In the genomic region with DNA sequence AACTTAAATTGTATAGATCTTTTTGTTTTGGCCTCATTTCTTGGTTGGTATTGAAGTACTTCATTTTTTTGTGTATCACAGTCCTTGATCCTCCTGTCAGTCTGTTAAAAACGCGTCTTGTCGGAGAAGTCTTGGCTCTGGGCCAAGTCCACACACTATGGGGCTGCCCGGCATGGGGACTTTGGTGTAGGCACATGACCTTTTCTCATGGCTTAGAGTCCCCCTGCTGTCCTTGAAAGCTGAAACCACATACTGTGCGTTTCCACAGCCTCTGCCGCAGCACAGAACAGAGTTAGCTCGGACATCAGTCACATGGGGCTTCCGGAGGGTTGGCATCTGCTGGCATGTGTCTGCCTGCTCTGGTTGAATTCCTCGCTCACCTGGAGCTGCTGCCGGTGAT, we compare ENCODE assay signal across 8 mouse cellular contexts. TPM values are rescaled to one million over a fixed set of nuclear protein-coding genes. Genes with fewer than 3 reads are reported as not detected.
DNase-seq lines count a peak whose midpoint lies in the region; ATAC-seq and TF ChIP-seq lines count a peak whose summit lies in the region.

No protein-coding gene starts in this region.

- no peak for TF ChIP-seq EP300 in stomach, postnatal 0 days (optimal IDR thresholded peaks at IDR 0.05)

- H3K9ac ChIP-seq in stomach, embryonic 14.5 days (replicated peaks; ENCODE audit: low read depth, low read length): no peak overlapping the region
- H3K9ac ChIP-seq in stomach, postnatal 0 days (ENCODE audit: low read length): no peak overlapping the region
- H3K9ac ChIP-seq in hindbrain, embryonic 13.5 days: no peak overlapping the region

- TF ChIP-seq POLR2A in olfactory bulb, adult 2 months (IDR thresholded peaks at IDR 0.05; ENCODE audit: insufficient read depth, low read depth, low read length): no peak

- no peak overlapping the region for H3K4me2 ChIP-seq in stomach, embryonic 14.5 days (replicated peaks; ENCODE audit: low read depth, low read length)
- no peak overlapping the region for H3K4me2 ChIP-seq in stomach, postnatal 0 days (replicated peaks; ENCODE audit: low read depth)
- H3K4me2 ChIP-seq in hindbrain, embryonic 13.5 days: no peak overlapping the region

- 0 out of 2 replicates have a peak, but pooled peaks cover 2% of the 10 kb centered on the region for H3K4me1 ChIP-seq in stomach, embryonic 14.5 days (ENCODE audit: control insufficient read depth, insufficient read depth, low read length)
- H3K4me1 ChIP-seq in stomach, postnatal 0 days (replicated peaks; ENCODE audit: control insufficient read depth, insufficient read depth): peaks cover 2% of the 10 kb centered on the region; the same call in 1 of the 2 replicates
- H3K4me1 ChIP-seq in hindbrain, embryonic 13.5 days (replicated peaks): peaks cover 17% of the 10 kb centered on the region
- H3K4me1 ChIP-seq in olfactory bulb, adult 2 months (ENCODE audit: control insufficient read depth, insufficient read depth, low read length): peaks cover 31% of the 10 kb centered on the region

- H3K9me3 ChIP-seq in stomach, embryonic 14.5 days (ENCODE audit: control insufficient read depth, low read depth, low read length): no peaks in the 10 kb centered on the region
- no peaks in the 10 kb centered on the region for H3K9me3 ChIP-seq in stomach, postnatal 0 days (ENCODE audit: control insufficient read depth, low read length)
- H3K9me3 ChIP-seq in hindbrain, embryonic 13.5 days: no peaks in the 10 kb centered on the region

- peak; percentile 33 for DNase-seq in cerebellum, adult 11 months
- DNase-seq in stomach, postnatal 0 days (ENCODE audit: low spot score): no peak
- no peak for DNase-seq in urinary bladder, adult 18-20 months (ENCODE audit: low spot score in 2 of 2)
- DNase-seq in right cerebral cortex, postnatal 36 days (ENCODE audit: low spot score in 2 of 2): no peak

- TF ChIP-seq CTCF in stomach, postnatal 0 days (IDR thresholded peaks at IDR 0.05; ENCODE audit: low read depth): no peak
- no peak for TF ChIP-seq CTCF in olfactory bulb, adult 2 months (IDR thresholded peaks at IDR 0.05; ENCODE audit: insufficient read depth, low read depth, low read length)

- ATAC-seq in cerebellum, adult (ENCODE audit: insufficient number of reproducible peaks, low FRiP score, low TSS enrichment): no peak
- ATAC-seq in stomach, embryonic 14.5 days (ENCODE audit: insufficient number of reproducible peaks, insufficient read depth, low FRiP score, low read depth): peak; percentile 57; the same call in 1 of the 2 replicates
- ATAC-seq in stomach, postnatal 0 days (ENCODE audit: low FRiP score, low TSS enrichment): no peak
- ATAC-seq in hindbrain, embryonic 13.5 days (ENCODE audit: low FRiP score): peak; percentile 72; the same call in 1 of the 2 replicates

- H3K27me3 ChIP-seq in stomach, embryonic 14.5 days (ENCODE audit: control insufficient read depth, insufficient read depth, low read length): no peaks in the 10 kb centered on the region
- H3K27me3 ChIP-seq in stomach, postnatal 0 days (ENCODE audit: control insufficient read depth, insufficient read depth, low read length): no peaks in the 10 kb centered on the region
- no peaks in the 10 kb centered on the region for H3K27me3 ChIP-seq in hindbrain, embryonic 13.5 days

- no peak overlapping the region for H3K4me3 ChIP-seq in stomach, embryonic 14.5 days (ENCODE audit: low read depth, low read length)
- no peak overlapping the region for H3K4me3 ChIP-seq in stomach, postnatal 0 days (ENCODE audit: low read depth, low read length)
- H3K4me3 ChIP-seq in hindbrain, embryonic 13.5 days: no peak overlapping the region
- no peak overlapping the region for H3K4me3 ChIP-seq in olfactory bulb, adult 2 months (ENCODE audit: insufficient read depth, low read depth, low read length)

- H3K36me3 ChIP-seq in stomach, embryonic 14.5 days (ENCODE audit: control insufficient read depth, insufficient read depth, low read length): peaks cover 12% of the 10 kb centered on the region; the same call in 1 of the 2 replicates
- no peaks in the 10 kb centered on the region for H3K36me3 ChIP-seq in stomach, postnatal 0 days (ENCODE audit: control insufficient read depth, insufficient read depth, low read length)
- peaks cover 24% of the 10 kb centered on the region; the same call in 1 of the 2 replicates for H3K36me3 ChIP-seq in hindbrain, embryonic 13.5 days

- H3K27ac ChIP-seq in stomach, embryonic 14.5 days (ENCODE audit: low read length): no peak overlapping the region
- H3K27ac ChIP-seq in stomach, postnatal 0 days (replicated peaks): no peak overlapping the region
- no peak overlapping the region for H3K27ac ChIP-seq in hindbrain, embryonic 13.5 days
- 0 out of 2 replicates have a peak overlapping the region, but pooled peaks have one; percentile 18 for H3K27ac ChIP-seq in olfactory bulb, adult 2 months (ENCODE audit: insufficient read depth, low read depth, low read length)

- 42% methylated on average over 10 of the region's 10 CpGs for WGBS in stomach, embryonic 14.5 days
- 43% methylated on average over 10 of the region's 10 CpGs for WGBS in stomach, postnatal 0 days
- 25% methylated on average over 10 of the region's 10 CpGs for WGBS in hindbrain, embryonic 13.5 days
- 29% methylated on average over 10 of the region's 10 CpGs for WGBS in olfactory bulb, adult 2 months

RNA-seq across cellular contexts. Expression of gene Mok, which starts 36.5 kb away (rescaled TPM):
- polyA plus RNA-seq in stomach, embryonic 14.5 days (2014; fragmentation: Nextera tagmentation; extraction: Ambion mirVana): 5.2 and 5.4 TPM in 2 replicates
- 0.95 and 0.97 TPM in 2 replicates for polyA plus RNA-seq in stomach, postnatal 0 days (2015; fragmentation: Nextera tagmentation; extraction: Ambion mirVana)
- polyA plus RNA-seq in hindbrain, embryonic 13.5 days (2015; fragmentation: Nextera tagmentation; extraction: Ambion mirVana): 12.5 and 13.4 TPM in 2 replicates
- not detected in 2 replicates for polyA plus RNA-seq in olfactory bulb, adult 2 months (2012; ENCODE audit: insufficient read depth, insufficient read length, low replicate concordance, missing spikeins)

RNA-seq across cellular contexts. Expression of gene Zfp839, which starts 45.8 kb away (rescaled TPM):
- polyA plus RNA-seq in stomach, embryonic 14.5 days (2014; fragmentation: Nextera tagmentation; extraction: Ambion mirVana): 4.6 and 5.9 TPM in 2 replicates
- polyA plus RNA-seq in stomach, postnatal 0 days (2015; fragmentation: Nextera tagmentation; extraction: Ambion mirVana): 2.3 and 2.5 TPM in 2 replicates
- 4.0 and 4.6 TPM in 2 replicates for polyA plus RNA-seq in hindbrain, embryonic 13.5 days (2015; fragmentation: Nextera tagmentation; extraction: Ambion mirVana)
- polyA plus RNA-seq in olfactory bulb, adult 2 months (2012; ENCODE audit: insufficient read depth, insufficient read length, low replicate concordance, missing spikeins): not detected in 2 replicates

Comparison
In these comparisons a context has a peak if more than half of its experiments do, and no peak if none do; other contexts are left out.
1. ATAC-seq: peak in stomach, embryonic 14.5 days (single experiment) and hindbrain, embryonic 13.5 days (single experiment); none in cerebellum, adult (single experiment) and stomach, postnatal 0 days (single experiment).